Mouse (Mus musculus) CH12.LX (cell line): ENCODE measurements at regions not wholly inside any gene's neighbourhood (a gene's known extent, or its start where the extent isn't known, plus 50 kb on each side); places are given as distances from the start of the nearest gene placed in this dataset.

Source experiments
- CHD2 ChIP-seq: IDR thresholded peaks from 2 replicates; pipeline ENCODE4 v1.6.1; 2011; ENCODE audit warnings: low read length, improper control_type of control experiment
- CTCF ChIP-seq, 2 experiments: IDR thresholded peaks in 1 of 2; conservative IDR thresholded peaks in 1 of 2; 2 replicates each; pipeline ENCODE4 v1.5.1; 2011 to 2012; ENCODE audit warnings: low read depth in 2 of 2, low read length in 2 of 2, improper control_type of control experiment in 1 of 2, inconsistent platforms in 1 of 2, mild to moderate bottlenecking in 1 of 2, moderate library complexity in 1 of 2
- ELF1 ChIP-seq: IDR thresholded peaks from 2 replicates; pipeline ENCODE4 v1.6.1; 2014; ENCODE audit warnings: low read depth, mild to moderate bottlenecking, inconsistent platforms, low read length, improper control_type of control experiment
- MAFK ChIP-seq: IDR thresholded peaks from 2 replicates; pipeline ENCODE4 v1.6.1; 2011; ENCODE audit warnings: low read length, improper control_type of control experiment; ENCODE audit not compliant: insufficient replicate concordance
- POLR2A ChIP-seq: IDR thresholded peaks from 2 replicates; pipeline ENCODE4 v1.6.1; 2011; ENCODE audit warnings: low read depth, mild to moderate bottlenecking, improper control_type of control experiment, low read length
- POLR2AphosphoS2 ChIP-seq: IDR thresholded peaks from 2 replicates; pipeline ENCODE4 v1.6.1; 2011; ENCODE audit warnings: low read depth, low read length, improper control_type of control experiment
- RAD21 ChIP-seq: IDR thresholded peaks from 2 replicates; pipeline ENCODE4 v1.6.1; 2011; ENCODE audit warnings: low read depth, mild to moderate bottlenecking, low read length, improper control_type of control experiment, moderate library complexity
- USF2 ChIP-seq: conservative IDR thresholded peaks from 2 replicates; pipeline ENCODE4 v1.6.1; 2011; ENCODE audit warnings: low read depth, low read length, improper control_type of control experiment

DNA sequence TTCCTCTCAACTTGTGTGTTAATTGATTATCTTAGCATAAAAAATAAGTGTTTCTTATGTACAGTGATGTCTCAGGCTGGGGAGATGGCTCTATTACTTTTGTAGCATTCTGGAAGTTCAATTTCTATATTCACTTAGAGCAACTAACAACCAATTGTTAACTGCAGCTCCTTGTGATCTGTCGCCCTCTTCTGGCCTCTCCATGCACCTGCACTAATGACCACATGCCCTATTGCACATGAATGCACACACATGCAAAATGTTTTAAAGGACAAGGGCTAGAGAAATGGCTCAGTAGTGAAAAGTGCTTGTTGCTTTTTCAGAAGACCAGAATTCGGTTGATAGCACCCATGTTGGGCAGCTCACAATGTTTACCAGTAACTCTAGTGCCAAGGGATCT lies 629.1 kb upstream of the Dpp10 start:
- TF ChIP-seq MAFK: no peak
- TF ChIP-seq POLR2A: no peak
- TF ChIP-seq CHD2: no peak
- peak in 1 of 2 experiments; percentile 35; a peak in 3 of 4 replicates for TF ChIP-seq CTCF (conservative IDR thresholded peaks at IDR 0.05 in 1 of 2, IDR thresholded peaks at IDR 0.05 in 1 of 2; ENCODE audit: low read depth in 2 of 2, low read length in 2 of 2)
- no peak for TF ChIP-seq POLR2AphosphoS2
- no peak for TF ChIP-seq ELF1
- TF ChIP-seq RAD21: no peak; the same call in none of the 2 replicates
- TF ChIP-seq USF2: no peak
